Mouse (Mus musculus): ENCODE measurements around the gene Adcy6.

DNA sequence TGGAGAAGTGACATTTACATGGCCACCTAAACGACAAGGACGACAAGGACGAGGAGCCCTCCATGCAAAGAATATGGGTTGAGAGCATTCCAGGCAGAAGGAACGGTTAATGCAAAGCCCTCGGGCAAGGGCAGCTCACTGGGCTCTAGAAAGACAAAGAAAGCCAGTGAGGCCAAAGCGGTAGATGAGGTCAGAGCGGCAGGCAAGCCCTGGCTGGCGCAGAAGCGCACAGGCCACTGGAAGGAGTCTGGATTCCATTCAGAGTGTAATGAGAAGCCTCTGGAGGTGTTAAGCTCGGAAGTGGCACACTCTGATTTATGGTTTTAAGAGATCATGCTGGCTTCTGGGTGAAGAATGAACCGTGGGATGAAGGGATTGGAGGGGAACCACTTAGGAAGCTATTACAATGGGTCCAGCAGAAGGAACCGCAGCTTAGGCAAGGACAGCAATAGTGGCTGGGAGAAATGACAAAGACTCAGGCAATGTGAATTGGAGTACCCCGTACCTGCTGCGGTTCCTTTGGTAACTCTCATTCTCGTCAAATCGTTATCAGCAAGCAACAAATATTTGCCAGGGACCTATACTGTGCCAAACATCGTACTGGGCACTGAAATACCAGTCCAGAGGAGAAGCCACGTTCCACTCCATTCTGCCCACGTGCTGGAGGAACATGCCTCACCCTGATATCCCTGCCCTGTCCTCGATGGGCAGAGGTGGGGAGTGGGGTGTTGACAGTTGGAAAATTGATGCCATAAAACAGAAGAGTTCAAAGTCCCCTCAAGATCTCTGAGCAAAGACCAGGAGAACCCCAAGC is 6.7 kb upstream of the Adcy6 start:
- TF ChIP-seq POLR2A (IDR thresholded peaks at IDR 0.05; ENCODE audit: extremely low read depth, insufficient read depth, low read length) (no peak), CTCF (IDR thresholded peaks at IDR 0.05; ENCODE audit: extremely low read depth, insufficient read depth, low read length) (no peak)

Measured in cortical plate, adult 2 months (tissue).